Mouse (Mus musculus): ENCODE data around the gene Rasgrf2. TPM values are rescaled to one million over a fixed set of nuclear protein-coding genes. Genes with fewer than 3 reads are reported as not detected.

Gene Rasgrf2
- polyA plus RNA-seq, 1 experiment: 0.04 TPM

- Histone ChIP-seq H3ac (ENCODE audit: control insufficient read depth, insufficient read length, low read depth) (no peak overlapping the region), H3K36me3 (ENCODE audit: control insufficient read depth, insufficient read depth) (no peaks in the 10 kb centered on the region), H3K79me2 (ENCODE audit: control insufficient read depth, insufficient read depth) (no peaks in the 10 kb centered on the region), H3K4me3 (ENCODE audit: insufficient read depth, poor library complexity, severe bottlenecking) (no peak overlapping the region), H3K79me3 (ENCODE audit: low read depth) (no peaks in the 10 kb centered on the region), H3K27me3 (ENCODE audit: control insufficient read depth, insufficient read depth, insufficient read length) (no peaks in the 10 kb centered on the region)
- no peak for TF ChIP-seq MAX (IDR thresholded peaks at IDR 0.05)
- TF ChIP-seq USF1 (IDR thresholded peaks at IDR 0.05; ENCODE audit: low read depth): peak; percentile 56
- TF ChIP-seq CEBPB (IDR thresholded peaks at IDR 0.05; ENCODE audit: low read depth): no peak
- TF ChIP-seq FOSL1 (IDR thresholded peaks at IDR 0.05; ENCODE audit: insufficient read depth, low read length, poor library complexity, severe bottlenecking): no peak
- TF ChIP-seq MYOD1 (IDR thresholded peaks at IDR 0.05; ENCODE audit: control insufficient read depth, insufficient read length, low read depth): no peak
- no peak for TF ChIP-seq CTCF (IDR thresholded peaks at IDR 0.05; ENCODE audit: control insufficient read depth, insufficient read depth, insufficient read length)
- TF ChIP-seq MYOG (IDR thresholded peaks at IDR 0.05; ENCODE audit: control insufficient read depth, extremely low read depth, insufficient read length): no peak
Observed at GRCm38 (mm10) chr13:91921010-91921409, 210.4 kb downstream of the Rasgrf2 start.

- no peaks in the 10 kb centered on the region for H3K36me3 ChIP-seq (ENCODE audit: control insufficient read depth, insufficient read depth)
- TF ChIP-seq MYOG (IDR thresholded peaks at IDR 0.05; ENCODE audit: control insufficient read depth, extremely low read depth, insufficient read length) (no peak), CEBPB (IDR thresholded peaks at IDR 0.05; ENCODE audit: low read depth) (no peak), MYOD1 (IDR thresholded peaks at IDR 0.05; ENCODE audit: control insufficient read depth, insufficient read length, low read depth) (no peak), MAX (IDR thresholded peaks at IDR 0.05) (no peak), CTCF (IDR thresholded peaks at IDR 0.05; ENCODE audit: control insufficient read depth, insufficient read depth, insufficient read length) (no peak), USF1 (IDR thresholded peaks at IDR 0.05; ENCODE audit: low read depth) (no peak), FOSL1 (IDR thresholded peaks at IDR 0.05; ENCODE audit: insufficient read depth, low read length, poor library complexity, severe bottlenecking) (no peak)
Observed at GRCm38 (mm10) chr13:91918764-91919163, 212.7 kb downstream of the Rasgrf2 start.

GRCm38 (mm10) chr13:91917835-91918234 is 213.6 kb downstream of the Rasgrf2 start:
- Histone ChIP-seq H3K4me3 (ENCODE audit: insufficient read depth, poor library complexity, severe bottlenecking) (no peak overlapping the region), H3K36me3 (ENCODE audit: control insufficient read depth, insufficient read depth) (no peaks in the 10 kb centered on the region), H3K79me3 (ENCODE audit: low read depth) (no peaks in the 10 kb centered on the region), H3K27me3 (ENCODE audit: control insufficient read depth, insufficient read depth, insufficient read length) (no peaks in the 10 kb centered on the region), H3ac (ENCODE audit: control insufficient read depth, insufficient read length, low read depth) (no peak overlapping the region), H3K79me2 (ENCODE audit: control insufficient read depth, insufficient read depth) (no peaks in the 10 kb centered on the region)
- TF ChIP-seq MYOD1 (IDR thresholded peaks at IDR 0.05; ENCODE audit: control insufficient read depth, insufficient read length, low read depth): no peak
- TF ChIP-seq CEBPB (IDR thresholded peaks at IDR 0.05; ENCODE audit: low read depth): no peak
- no peak for TF ChIP-seq MYOG (IDR thresholded peaks at IDR 0.05; ENCODE audit: control insufficient read depth, extremely low read depth, insufficient read length)
- TF ChIP-seq CTCF (IDR thresholded peaks at IDR 0.05; ENCODE audit: control insufficient read depth, insufficient read depth, insufficient read length): no peak
- no peak for TF ChIP-seq USF1 (IDR thresholded peaks at IDR 0.05; ENCODE audit: low read depth)
- no peak for TF ChIP-seq MAX (IDR thresholded peaks at IDR 0.05)
- TF ChIP-seq FOSL1 (IDR thresholded peaks at IDR 0.05; ENCODE audit: insufficient read depth, low read length, poor library complexity, severe bottlenecking): no peak

More at GRCm38 (mm10) chr13:91918764-91919163, 212.7 kb downstream of the Rasgrf2 start:
- Histone ChIP-seq H3K27me3 (ENCODE audit: control insufficient read depth, insufficient read depth, insufficient read length) (no peaks in the 10 kb centered on the region), H3K79me3 (ENCODE audit: low read depth) (no peaks in the 10 kb centered on the region), H3ac (ENCODE audit: control insufficient read depth, insufficient read length, low read depth) (no peak overlapping the region), H3K79me2 (ENCODE audit: control insufficient read depth, insufficient read depth) (no peaks in the 10 kb centered on the region), H3K4me3 (ENCODE audit: insufficient read depth, poor library complexity, severe bottlenecking) (no peak overlapping the region)

- Histone ChIP-seq H3K79me3 (ENCODE audit: low read depth) (no peaks in the 10 kb centered on the region), H3K4me3 (ENCODE audit: insufficient read depth, poor library complexity, severe bottlenecking) (no peak overlapping the region), H3ac (ENCODE audit: control insufficient read depth, insufficient read length, low read depth) (no peak overlapping the region), H3K27me3 (ENCODE audit: control insufficient read depth, insufficient read depth, insufficient read length) (no peaks in the 10 kb centered on the region), H3K36me3 (ENCODE audit: control insufficient read depth, insufficient read depth) (no peaks in the 10 kb centered on the region), H3K79me2 (ENCODE audit: control insufficient read depth, insufficient read depth) (no peaks in the 10 kb centered on the region)
- no peak for TF ChIP-seq FOSL1 (IDR thresholded peaks at IDR 0.05; ENCODE audit: insufficient read depth, low read length, poor library complexity, severe bottlenecking)
- TF ChIP-seq MYOG (IDR thresholded peaks at IDR 0.05; ENCODE audit: control insufficient read depth, extremely low read depth, insufficient read length): no peak
- no peak for TF ChIP-seq MYOD1 (IDR thresholded peaks at IDR 0.05; ENCODE audit: control insufficient read depth, insufficient read length, low read depth)
- TF ChIP-seq MAX (IDR thresholded peaks at IDR 0.05): no peak
- no peak for TF ChIP-seq USF1 (IDR thresholded peaks at IDR 0.05; ENCODE audit: low read depth)
- TF ChIP-seq CEBPB (IDR thresholded peaks at IDR 0.05; ENCODE audit: low read depth): no peak
- no peak for TF ChIP-seq CTCF (IDR thresholded peaks at IDR 0.05; ENCODE audit: control insufficient read depth, insufficient read depth, insufficient read length)
Observed at GRCm38 (mm10) chr13:91916308-91916707, 215.1 kb downstream of the Rasgrf2 start.

- H3K4me3 ChIP-seq (ENCODE audit: insufficient read depth, poor library complexity, severe bottlenecking): no peak overlapping the region
- no peaks in the 10 kb centered on the region for H3K27me3 ChIP-seq (ENCODE audit: control insufficient read depth, insufficient read depth, insufficient read length)
- H3ac ChIP-seq (ENCODE audit: control insufficient read depth, insufficient read length, low read depth): no peak overlapping the region
- no peaks in the 10 kb centered on the region for H3K79me3 ChIP-seq (ENCODE audit: low read depth)
- H3K36me3 ChIP-seq (ENCODE audit: control insufficient read depth, insufficient read depth): no peaks in the 10 kb centered on the region
- TF ChIP-seq MYOG (IDR thresholded peaks at IDR 0.05; ENCODE audit: control insufficient read depth, extremely low read depth, insufficient read length) (no peak), MYOD1 (IDR thresholded peaks at IDR 0.05; ENCODE audit: control insufficient read depth, insufficient read length, low read depth) (no peak), CTCF (IDR thresholded peaks at IDR 0.05; ENCODE audit: control insufficient read depth, insufficient read depth, insufficient read length) (no peak), FOSL1 (IDR thresholded peaks at IDR 0.05; ENCODE audit: insufficient read depth, low read length, poor library complexity, severe bottlenecking) (no peak), MAX (IDR thresholded peaks at IDR 0.05) (no peak), CEBPB (IDR thresholded peaks at IDR 0.05; ENCODE audit: low read depth) (no peak), USF1 (IDR thresholded peaks at IDR 0.05; ENCODE audit: low read depth) (no peak)
- H3K79me2 ChIP-seq (ENCODE audit: control insufficient read depth, insufficient read depth): no peaks in the 10 kb centered on the region
Observed at GRCm38 (mm10) chr13:91915582-91916239, 215.7 kb downstream of the Rasgrf2 start.

Measured in C2C12 (cell line).